Mouse (Mus musculus): ENCODE results near the gene Fgd2.

The Fgd2 gene

GRCm38 (mm10) chr17:29399241-29399910 lies 38.7 kb downstream of the Fgd2 start:
- DNase-seq, result no peak

DNA sequence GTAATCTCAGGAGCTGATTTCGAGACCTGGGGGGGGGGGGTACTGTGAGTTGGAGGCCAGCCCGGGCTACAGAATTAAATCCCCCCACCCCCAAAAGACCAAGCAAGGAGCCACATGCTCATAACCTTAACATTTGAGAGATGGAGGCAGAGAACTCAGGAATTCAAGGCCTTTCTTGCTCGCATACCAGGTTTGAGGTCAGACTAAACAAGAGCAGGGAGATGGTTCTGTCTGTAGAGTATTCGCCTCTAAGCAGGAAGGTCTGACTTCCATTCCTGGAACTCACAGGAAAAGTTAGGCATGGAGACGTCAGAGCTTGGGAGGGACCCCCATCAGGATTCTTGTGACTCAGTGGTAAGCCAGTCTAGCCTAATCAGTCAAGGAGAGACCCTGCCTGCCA lies 39.3 kb downstream of the Fgd2 start:
- DNase-seq, result no peak

- DNase-seq, result no peak
Observed at GRCm38 (mm10) chr17:29401741-29402268, 41.1 kb downstream of the Fgd2 start.

DNA sequence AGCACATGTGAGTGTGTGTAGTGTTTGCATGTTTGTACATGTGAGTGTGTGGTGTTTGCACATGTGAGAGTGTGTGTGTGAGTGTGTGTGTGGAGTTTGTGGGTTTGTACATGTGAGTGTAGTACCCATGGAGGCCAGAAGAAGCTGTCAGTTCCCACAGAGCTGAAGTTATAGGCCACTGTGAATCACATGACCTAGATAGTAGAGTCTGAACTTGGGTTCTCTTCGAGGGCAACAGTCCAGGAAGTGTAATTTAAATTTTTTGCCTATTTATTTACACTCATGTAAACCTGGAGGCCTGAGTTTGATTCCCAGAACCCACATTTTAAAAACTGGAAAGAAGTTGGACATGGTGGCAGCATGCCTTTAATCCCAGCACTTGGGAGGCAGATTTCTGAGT lies 42.5 kb downstream of the Fgd2 start:
- DNase-seq, result no peak

DNA sequence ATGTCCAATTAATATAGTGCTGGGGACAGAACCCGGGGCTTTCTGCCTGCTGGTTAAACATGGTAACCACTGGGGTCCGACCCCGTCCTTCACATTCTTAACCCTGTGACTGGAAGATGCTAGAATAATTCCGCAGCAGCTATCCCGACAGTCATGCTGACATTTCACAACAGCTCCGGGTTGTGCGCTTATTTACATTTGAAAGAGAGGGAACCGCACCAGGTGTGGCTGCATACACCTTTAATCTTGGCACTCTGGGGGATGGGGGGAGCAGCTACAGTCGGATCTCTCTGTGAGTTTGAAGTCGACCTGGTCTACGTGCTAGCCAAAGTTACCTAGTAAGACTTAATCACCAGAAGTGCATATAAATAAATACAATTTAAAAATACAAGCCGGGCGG lies 44.8 kb downstream of the Fgd2 start:
- no peak for DNase-seq

GRCm38 (mm10) chr17:29406077-29406476 lies 45.4 kb downstream of the Fgd2 start:
- DNase-seq, result no peak

GRCm38 (mm10) chr17:29407405-29407804 lies 46.7 kb downstream of the Fgd2 start:
- peak; percentile 14 to 56 for DNase-seq

- no peak for DNase-seq
Observed at GRCm38 (mm10) chr17:29408364-29408763, 47.6 kb downstream of the Fgd2 start.

DNA sequence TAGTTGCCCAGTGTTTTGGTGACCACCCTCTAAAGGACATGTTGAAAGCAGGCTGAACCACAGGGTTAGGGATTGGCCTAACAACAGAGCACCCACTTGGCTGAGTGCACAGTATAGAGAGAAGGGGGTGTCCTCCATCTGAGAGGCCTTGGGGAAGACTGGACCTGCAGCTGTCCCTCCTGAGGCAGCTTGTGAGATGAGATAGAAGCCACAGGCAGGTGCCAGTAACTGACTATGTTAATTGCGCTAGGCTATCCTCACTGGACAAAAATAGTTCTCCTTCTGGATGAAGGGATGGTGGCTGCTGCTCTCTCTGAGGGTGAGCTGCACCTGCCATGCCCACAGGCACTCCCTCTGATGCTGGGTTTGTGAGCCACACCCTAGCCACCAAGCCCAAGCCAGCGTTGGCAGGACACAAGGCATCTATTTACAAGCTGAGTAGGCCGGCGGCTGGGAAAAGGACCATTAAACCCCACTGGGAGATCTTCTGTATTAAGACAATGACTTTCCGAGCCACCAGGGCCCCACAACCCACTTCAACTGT lies 49.2 kb downstream of the Fgd2 start:
- DNase-seq, result no peak

- no peak for DNase-seq
Observed at GRCm38 (mm10) chr17:29411821-29412425, 51.2 kb downstream of the Fgd2 start.

DNA sequence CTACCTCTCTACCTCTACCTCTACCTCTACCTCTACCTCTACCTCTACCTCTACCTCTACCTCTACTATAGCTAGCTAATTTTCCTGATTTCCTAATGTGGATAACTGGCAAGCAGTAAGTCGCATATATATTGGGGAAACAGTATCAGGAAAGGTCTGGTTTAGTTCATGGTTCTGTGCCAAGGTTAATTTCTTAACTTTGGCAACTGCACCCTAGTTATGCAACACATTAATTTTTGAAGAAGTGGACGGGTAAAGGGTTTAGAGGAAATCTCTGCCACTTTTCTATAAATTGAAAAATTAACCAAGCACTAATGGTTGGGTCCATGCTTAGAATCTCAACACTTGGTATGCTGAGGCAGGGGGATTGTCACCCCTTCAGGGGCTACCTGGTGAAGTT lies 53.9 kb downstream of the Fgd2 start:
- no peak for DNase-seq

GRCm38 (mm10) chr17:29415761-29416662 lies 55.3 kb downstream of the Fgd2 start:
- peak; percentile 20 to 67 for DNase-seq

GRCm38 (mm10) chr17:29416757-29417156 lies 56.0 kb downstream of the Fgd2 start:
- peak; percentile 61 to 77 for DNase-seq

GRCm38 (mm10) chr17:29418758-29419380 lies 58.2 kb downstream of the Fgd2 start:
- DNase-seq, result no peak

GRCm38 (mm10) chr17:29419976-29420739 lies 59.4 kb downstream of the Fgd2 start:
- DNase-seq, result no peak

GRCm38 (mm10) chr17:29421319-29421718 lies 60.6 kb downstream of the Fgd2 start:
- no peak for DNase-seq

DNA sequence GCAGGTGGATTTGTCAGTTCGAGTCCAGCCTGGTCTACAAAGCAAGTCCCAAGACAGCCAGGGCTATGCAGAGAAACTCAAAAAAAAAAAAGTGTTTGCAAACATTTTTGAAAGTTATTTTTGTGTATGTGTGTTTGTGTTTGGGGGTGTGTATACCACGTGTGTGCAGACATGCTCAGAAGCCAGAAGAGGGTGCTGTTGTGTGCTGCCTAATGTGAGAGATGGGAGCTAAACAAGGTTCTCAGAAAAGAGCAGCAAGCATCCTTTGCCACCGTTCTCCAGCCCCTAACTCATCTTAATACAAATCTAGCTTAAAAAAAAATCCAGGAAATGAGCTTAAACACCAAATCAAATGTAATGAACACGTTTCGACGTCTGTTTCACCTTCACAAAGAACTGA lies 61.6 kb downstream of the Fgd2 start:
- DNase-seq, result no peak

- peak in 1 of 2 experiments; percentile 51 for DNase-seq
Observed at GRCm38 (mm10) chr17:29422912-29423504, 62.3 kb downstream of the Fgd2 start.

- DNase-seq, result no peak
Observed at GRCm38 (mm10) chr17:29423991-29424390, 63.3 kb downstream of the Fgd2 start.

- no peak for DNase-seq
Observed at GRCm38 (mm10) chr17:29425345-29425744, 64.6 kb downstream of the Fgd2 start.

GRCm38 (mm10) chr17:29428213-29428612 lies 67.5 kb downstream of the Fgd2 start:
- DNase-seq, result peak in 1 of 2 experiments; percentile 11

All from kidney, postnatal 25 days (tissue).